8 mouse cellular contexts compared by ENCODE assay signal in the genomic region with DNA sequence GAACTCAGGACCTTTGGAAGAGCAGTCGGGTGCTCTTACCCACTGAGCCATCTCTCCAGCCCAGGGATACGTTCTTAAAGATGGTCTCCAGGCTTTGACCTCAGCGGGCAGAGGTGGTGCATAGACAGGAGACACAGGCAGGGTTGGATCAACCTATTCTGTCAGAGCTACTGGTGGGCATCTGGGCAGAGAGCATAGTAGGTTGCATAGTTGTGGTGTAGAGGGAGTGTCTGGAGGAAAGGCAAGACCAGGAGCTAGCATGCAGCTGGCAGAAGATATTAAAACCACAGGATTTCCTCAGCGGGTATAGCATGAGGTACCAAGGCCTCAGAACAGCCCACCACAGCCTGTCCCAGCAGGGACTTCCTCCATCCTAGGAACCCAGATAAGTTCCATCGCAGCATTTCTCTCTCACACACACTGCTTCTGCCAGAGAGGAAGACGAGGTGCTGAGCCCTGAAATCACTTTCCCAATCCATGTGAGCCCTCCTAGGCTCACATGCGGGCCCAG. TPM values are rescaled to one million over a fixed set of nuclear protein-coding genes. Genes with fewer than 3 reads are reported as not detected.
DNase-seq lines count a peak whose midpoint lies in the region; ATAC-seq lines count a peak whose summit lies in the region.

No protein-coding gene starts in this region.

- no peaks in the 10 kb centered on the region for H3K27me3 ChIP-seq in heart, embryonic 16.5 days (ENCODE audit: control insufficient read depth, insufficient read depth, low read length)
- H3K27me3 ChIP-seq in limb, embryonic 15.5 days, result 0 out of 2 replicates have a peak, but pooled peaks cover 3% of the 10 kb centered on the region
- no peaks in the 10 kb centered on the region; the same call in 1 of the 2 replicates for H3K27me3 ChIP-seq in midbrain, embryonic 16.5 days (ENCODE audit: control insufficient read depth, insufficient read depth, low read depth, low read length)

- H3K36me3 ChIP-seq in heart, embryonic 16.5 days (ENCODE audit: control insufficient read depth, insufficient read depth), result no peaks in the 10 kb centered on the region
- no peaks in the 10 kb centered on the region for H3K36me3 ChIP-seq in limb, embryonic 15.5 days
- no peaks in the 10 kb centered on the region for H3K36me3 ChIP-seq in midbrain, embryonic 16.5 days (ENCODE audit: control insufficient read depth, insufficient read depth, low read length)

- no peak overlapping the region for H3K4me3 ChIP-seq in heart, embryonic 16.5 days (ENCODE audit: low read length)
- no peak overlapping the region for H3K4me3 ChIP-seq in limb, embryonic 15.5 days
- H3K4me3 ChIP-seq in midbrain, embryonic 16.5 days (ENCODE audit: low read depth, low read length), result no peak overlapping the region

- DNase-seq in heart, postnatal 4 days, result no peak
- DNase-seq in thymus, postnatal 14 days, result peak; percentile 37
- DNase-seq in thymus, postnatal 4 days, result no peak
- no peak for DNase-seq in adrenal gland, postnatal 14 days
- DNase-seq in layer of hippocampus, postnatal 36 days, result no peak

- WGBS in heart, embryonic 16.5 days, result 51% methylated on average over 7 of the region's 7 CpGs
- 62% methylated on average over 7 of the region's 7 CpGs for WGBS in limb, embryonic 15.5 days
- 87% methylated on average over 7 of the region's 7 CpGs for WGBS in midbrain, embryonic 16.5 days

- H3K9me3 ChIP-seq in heart, embryonic 16.5 days (replicated peaks; ENCODE audit: control insufficient read depth, low read length), result no peaks in the 10 kb centered on the region
- H3K9me3 ChIP-seq in limb, embryonic 15.5 days, result no peaks in the 10 kb centered on the region
- no peaks in the 10 kb centered on the region for H3K9me3 ChIP-seq in midbrain, embryonic 16.5 days (replicated peaks; ENCODE audit: control insufficient read depth, low read length, poor library complexity, severe bottlenecking)

- peaks cover 52% of the 10 kb centered on the region for H3K4me1 ChIP-seq in heart, embryonic 16.5 days (ENCODE audit: control insufficient read depth, insufficient read depth, low read length)
- H3K4me1 ChIP-seq in limb, embryonic 15.5 days, result peaks cover 58% of the 10 kb centered on the region
- peaks cover 34% of the 10 kb centered on the region for H3K4me1 ChIP-seq in midbrain, embryonic 16.5 days (ENCODE audit: control insufficient read depth, insufficient read depth, low read length)

- peak overlapping the region; percentile 97 for H3K27ac ChIP-seq in heart, embryonic 16.5 days (ENCODE audit: low read length)
- H3K27ac ChIP-seq in limb, embryonic 15.5 days, result peak overlapping the region; percentile 83
- no peak overlapping the region for H3K27ac ChIP-seq in midbrain, embryonic 16.5 days (ENCODE audit: low read length)

- peak overlapping the region; percentile 24; the same call in 1 of the 2 replicates for H3K4me2 ChIP-seq in heart, embryonic 16.5 days (ENCODE audit: low read depth, low read length)
- no peak overlapping the region; the same call in 1 of the 2 replicates for H3K4me2 ChIP-seq in limb, embryonic 15.5 days
- H3K4me2 ChIP-seq in midbrain, embryonic 16.5 days (ENCODE audit: low read length), result no peak overlapping the region

- peak overlapping the region; percentile 69 for H3K9ac ChIP-seq in heart, embryonic 16.5 days (ENCODE audit: low read length)
- H3K9ac ChIP-seq in limb, embryonic 15.5 days, result no peak overlapping the region
- H3K9ac ChIP-seq in midbrain, embryonic 16.5 days (ENCODE audit: low read depth, low read length), result no peak overlapping the region

- ATAC-seq in heart, embryonic 16.5 days (replicated peaks; ENCODE audit: extremely low read depth, insufficient read depth, low FRiP score), result no peak
- no peak for ATAC-seq in limb, embryonic 15.5 days (ENCODE audit: insufficient number of reproducible peaks, low FRiP score, low TSS enrichment, low read depth)
- no peak for ATAC-seq in midbrain, embryonic 16.5 days

RNA-seq across cellular contexts. Expression of gene Mrps23, which starts 39.9 kb away (rescaled TPM):
- polyA plus RNA-seq in heart, embryonic 16.5 days (2015; fragmentation: Nextera tagmentation; extraction: Ambion mirVana), result 97.6 and 105 TPM in 2 replicates
- 100 to 1,000 TPM; 204 to 207 TPM for total RNA-seq in heart, postnatal 4 days (2021)
- polyA plus RNA-seq in limb, embryonic 15.5 days (2015; fragmentation: Nextera tagmentation; extraction: Ambion mirVana), result 52.4 and 53.0 TPM in 2 replicates
- total RNA-seq in adrenal gland, postnatal 14 days (2021), result 173 and 176 TPM in 2 replicates
- polyA plus RNA-seq in midbrain, embryonic 16.5 days (2015; fragmentation: Nextera tagmentation; extraction: Ambion mirVana), result 65.4 and 66.9 TPM in 2 replicates
- 10 to 100 TPM; 67.6 to 78.7 TPM for total RNA-seq in layer of hippocampus, postnatal 36 days (2021)
